In genomic region chr4:133956358-133956757, GRCm38 (mm10) we compare ENCODE assay signal across 16 mouse cellular contexts.
"Had no signal": no experiment of that assay in that cellular context is flagged by ENCODE, and none has a peak within 500 bp of the region (broad histone marks: within the 10 kb centered on the region; RNA-seq: fewer than 3 reads in every experiment).

No protein-coding gene starts in this region.

- ATAC-seq: liver, postnatal 0 days; lung, postnatal 0 days; midbrain, embryonic 13.5 days; midbrain, embryonic 16.5 days had no signal

- H3K4me1 ChIP-seq: kidney, embryonic 15.5 days; limb, embryonic 12.5 days; limb, embryonic 15.5 days; midbrain, embryonic 13.5 days had no signal

- DNase-seq: kidney, postnatal 10 days; left cerebral cortex, postnatal 4 days; liver, postnatal 0 days; lung, embryonic 14.5 days; thymus, adult 2 months; thymus, postnatal 14 days; thymus, postnatal 4 days had no signal

- H3K9ac ChIP-seq: kidney, embryonic 15.5 days; limb, embryonic 12.5 days; limb, embryonic 15.5 days; liver, embryonic 14.5 days; liver, postnatal 0 days; lung, embryonic 14.5 days; midbrain, embryonic 13.5 days had no signal

- H3K36me3 ChIP-seq: kidney, embryonic 15.5 days; limb, embryonic 12.5 days; limb, embryonic 15.5 days; midbrain, embryonic 13.5 days had no signal

- H3K4me3 ChIP-seq: kidney, embryonic 15.5 days; limb, embryonic 12.5 days; limb, embryonic 15.5 days; midbrain, embryonic 13.5 days had no signal

- H3K4me2 ChIP-seq: kidney, embryonic 15.5 days; limb, embryonic 12.5 days; limb, embryonic 15.5 days; liver, embryonic 11.5 days; lung, embryonic 14.5 days; midbrain, embryonic 13.5 days had no signal

- H3K27me3 ChIP-seq: kidney, embryonic 15.5 days; limb, embryonic 12.5 days; limb, embryonic 15.5 days; midbrain, embryonic 13.5 days had no signal

- H3K9me3 ChIP-seq: kidney, embryonic 15.5 days; limb, embryonic 12.5 days; limb, embryonic 15.5 days; midbrain, embryonic 13.5 days had no signal

- H3K27ac ChIP-seq: kidney, embryonic 15.5 days; limb, embryonic 12.5 days; limb, embryonic 15.5 days; liver, embryonic 14.5 days; macrophage; midbrain, embryonic 13.5 days had no signal
